Mouse (Mus musculus) gastrocnemius, postnatal 10 days (tissue): Measurements from ENCODE around the gene Fgd4. TPM values are rescaled to one million over a fixed set of nuclear protein-coding genes. Genes with fewer than 3 reads are reported as not detected.

ENCODE experiments used
- DNase-seq: peaks from one replicate; pipeline ENCODE4 v3.0.0; 2021; ENCODE audit warnings: mixed read lengths
- long read RNA-seq, 2 experiments: library from polyadenylated mRNA; stranded (forward); transcript quantifications; one replicate each; pipeline ENCODE4 v2.0.0; 2021
- total RNA-seq, 2 experiments: library from RNA; stranded (reverse); gene quantifications; 2 replicates each; pipeline ENCODE4 v1.2.3; 2021

The Fgd4 gene
- total RNA-seq: 10 to 100 TPM; 10.9 to 11.8 TPM
- long read RNA-seq, experiment 1, partial matches to known transcripts: 1 of 4 reads
- long read RNA-seq, experiment 1, other reads (novel, unspliced or antisense): 2 of 4 reads
- long read RNA-seq, experiment 2, partial matches to known transcripts: 1 of 2 reads
- long read RNA-seq, experiment 2, other reads (novel, unspliced or antisense): 0 of 2 reads

GRCm38 (mm10) chr16:16600461-16600860 lies at the start of gene Fgd4:
Fgd4 (minus strand) TSS chr16:16600549.
- no peak for DNase-seq

GRCm38 (mm10) chr16:16645148-16645547 lies 44.8 kb upstream of the Fgd4 start:
- DNase-seq: no peak

GRCm38 (mm10) chr16:16633730-16634129 lies 33.4 kb upstream of the Fgd4 start:
- no peak for DNase-seq

- DNase-seq: peak; percentile 41
These were observed 555 bp downstream of the Fgd4 start for GRCm38 (mm10) chr16:16599586-16600401.

GRCm38 (mm10) chr16:16596582-16596981 lies 3.8 kb downstream of the Fgd4 start:
- no peak for DNase-seq

- no peak for DNase-seq
These were observed 7.7 kb downstream of the Fgd4 start for GRCm38 (mm10) chr16:16592622-16593021.

- DNase-seq: peak; percentile 69
These were observed 15.8 kb downstream of the Fgd4 start for GRCm38 (mm10) chr16:16584409-16585032.

GRCm38 (mm10) chr16:16576556-16576955 lies 23.8 kb downstream of the Fgd4 start:
- no peak for DNase-seq

- no peak for DNase-seq
These were observed 25.8 kb downstream of the Fgd4 start for GRCm38 (mm10) chr16:16574508-16574907.

GRCm38 (mm10) chr16:16573167-16573566 lies 27.2 kb downstream of the Fgd4 start:
- no peak for DNase-seq

GRCm38 (mm10) chr16:16571356-16571755 lies 29.0 kb downstream of the Fgd4 start:
- no peak for DNase-seq

GRCm38 (mm10) chr16:16566786-16567185 lies 33.6 kb downstream of the Fgd4 start:
- DNase-seq: no peak

GRCm38 (mm10) chr16:16566215-16566614 lies 34.1 kb downstream of the Fgd4 start:
- no peak for DNase-seq

GRCm38 (mm10) chr16:16565786-16566185 lies 34.6 kb downstream of the Fgd4 start:
- DNase-seq: no peak

GRCm38 (mm10) chr16:16560718-16561117 lies 39.6 kb downstream of the Fgd4 start:
- DNase-seq: no peak

GRCm38 (mm10) chr16:16559878-16560531 lies 40.3 kb downstream of the Fgd4 start:
- peak; percentile 21 for DNase-seq

- no peak for DNase-seq
These were observed 41.1 kb downstream of the Fgd4 start for GRCm38 (mm10) chr16:16559016-16559877.

GRCm38 (mm10) chr16:16557738-16558137 lies 42.6 kb downstream of the Fgd4 start:
- DNase-seq: no peak

GRCm38 (mm10) chr16:16554098-16554497 lies 46.3 kb downstream of the Fgd4 start:
- no peak for DNase-seq

- DNase-seq: no peak
These were observed 48.2 kb downstream of the Fgd4 start for GRCm38 (mm10) chr16:16552197-16552596.

GRCm38 (mm10) chr16:16549105-16549504 lies 51.2 kb downstream of the Fgd4 start:
- DNase-seq: no peak

- DNase-seq: no peak
These were observed 53.7 kb downstream of the Fgd4 start for GRCm38 (mm10) chr16:16546657-16547056.
